Mouse (Mus musculus): ENCODE data around the gene Smco1. TPM values are rescaled to one million over a fixed set of nuclear protein-coding genes. Genes with fewer than 3 reads are reported as not detected.
"Not testable (repeated sequence)": the region's sequence is repeated elsewhere in the genome, so short reads cannot be mapped to it uniquely, and the experiment has no call there.

The Smco1 gene
- total RNA-seq (2021): under 1 TPM in 1 of 2 experiments, not detected in 1; 0.22 TPM
- long read RNA-seq, experiment 1: 0 reads
- long read RNA-seq, experiment 2: 0 reads

DNA sequence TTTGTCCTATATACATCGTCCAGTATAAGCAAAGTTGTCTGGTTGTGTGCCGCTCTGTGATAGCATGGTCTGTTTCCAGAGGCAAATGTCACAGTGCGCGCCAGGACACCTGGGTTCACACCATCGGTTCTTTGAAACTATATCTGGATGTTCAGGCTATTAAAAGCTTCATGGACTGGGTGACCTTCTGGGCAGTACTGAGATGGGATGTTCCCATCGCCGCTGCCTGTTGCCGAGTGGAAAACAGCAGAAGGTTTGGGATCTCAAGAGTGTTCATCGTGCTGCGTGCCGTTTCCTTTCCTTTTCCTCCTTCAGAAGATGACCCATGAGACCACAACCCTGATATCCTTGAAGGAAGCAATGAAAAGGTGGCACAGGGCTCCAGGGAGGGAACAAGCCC is at the start of gene Smco1:
Smco1 (plus strand) TSS at position 178 of the 400 bp plus-strand sequence.
- DNase-seq (ENCODE audit: low spot score in 2 of 2): no peak

DNA sequence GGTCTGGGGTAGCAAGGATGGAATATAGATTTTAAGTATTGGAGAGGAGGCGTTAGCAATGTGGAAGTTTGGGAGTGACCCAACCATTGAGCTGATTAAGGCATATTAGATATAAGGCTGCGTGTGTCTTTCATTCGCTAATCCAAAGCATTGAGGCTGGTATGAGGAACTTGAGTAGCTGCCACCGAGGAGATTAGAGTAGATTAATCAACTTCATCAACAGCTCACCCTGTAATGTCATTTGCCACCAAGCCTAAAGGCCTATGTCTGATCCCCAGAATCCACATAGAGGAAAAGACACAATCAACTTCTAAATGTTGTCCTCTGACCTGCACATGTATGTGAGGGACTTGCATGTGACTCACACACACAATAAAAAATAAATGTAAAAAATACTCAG is 49.5 kb upstream of the Smco1 start:
- no peak for DNase-seq (ENCODE audit: low spot score in 2 of 2)

DNA sequence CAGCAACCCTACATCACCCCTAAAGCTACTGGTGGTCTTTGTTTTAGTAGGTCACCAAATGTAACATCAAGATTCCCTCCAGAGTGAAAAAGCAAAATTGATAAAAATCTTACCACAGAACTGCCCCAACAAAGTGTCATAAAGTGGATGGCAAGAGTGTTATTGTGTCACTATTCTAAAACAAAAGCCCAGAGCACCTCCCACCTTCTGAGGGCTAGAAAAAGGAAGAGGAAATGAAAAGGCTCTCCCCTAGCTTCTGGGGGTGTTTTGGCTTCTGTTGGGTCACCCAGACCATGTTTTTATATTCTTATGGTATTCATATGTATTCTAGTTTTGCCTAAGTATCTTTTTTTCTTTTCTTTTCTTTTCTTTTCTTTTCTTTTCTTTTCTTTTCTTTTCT is 48.9 kb upstream of the Smco1 start:
- no peak for DNase-seq (ENCODE audit: low spot score in 2 of 2)

DNA sequence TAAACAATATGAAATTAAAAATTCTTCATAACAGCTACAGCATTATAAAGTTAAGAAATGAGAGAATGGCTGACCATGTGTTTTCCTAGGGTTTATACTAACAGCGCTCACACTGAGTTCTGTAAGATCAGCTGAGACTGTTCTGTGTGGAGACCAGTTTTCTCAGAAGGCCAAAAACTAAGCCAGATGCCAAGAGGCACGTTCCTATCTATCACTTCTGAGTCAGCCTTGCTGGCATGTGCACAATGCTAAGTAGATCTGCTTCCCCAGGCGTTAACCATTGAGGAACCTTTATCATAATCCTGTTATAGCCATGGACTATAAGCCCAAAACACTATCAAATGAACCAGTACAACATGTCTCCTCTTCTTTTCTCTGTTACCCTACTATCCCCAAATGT is 39.2 kb upstream of the Smco1 start:
- DNase-seq (ENCODE audit: low spot score in 2 of 2): peak in 1 of 2 experiments; percentile 24

DNA sequence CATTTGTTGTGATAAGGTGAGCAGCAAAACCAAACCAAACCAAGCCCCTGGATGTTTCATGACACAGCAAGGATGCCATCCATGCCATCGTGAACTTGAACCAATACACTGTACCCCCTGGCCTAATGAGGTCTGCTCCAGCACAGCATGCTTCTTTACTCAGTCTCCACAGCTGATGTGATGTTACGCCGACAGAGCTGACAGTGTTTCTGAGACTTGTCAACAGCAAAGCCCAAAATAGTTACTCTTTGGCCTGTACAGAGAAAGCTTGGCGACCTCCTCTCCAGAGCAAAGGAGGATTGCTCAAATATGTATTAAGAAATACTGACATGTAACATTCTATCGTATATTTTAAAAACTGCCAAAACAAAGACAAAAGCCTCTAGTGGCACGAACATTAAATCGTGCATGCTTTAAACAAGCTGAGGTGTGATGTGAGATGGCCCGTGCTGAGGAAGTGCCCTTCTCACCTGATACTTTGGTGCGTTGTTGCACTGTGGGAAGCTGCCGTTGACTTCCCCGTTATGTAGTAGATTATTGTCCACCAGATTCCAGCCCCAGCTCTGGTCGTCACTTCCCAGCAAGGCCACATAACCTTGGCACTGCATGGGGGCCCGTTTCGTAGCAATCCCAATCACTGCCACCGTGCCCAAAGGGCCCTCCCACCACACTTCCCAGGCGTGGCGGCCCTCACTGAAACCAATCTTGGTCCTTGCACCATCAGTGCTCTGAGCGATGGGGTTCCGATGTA is 33.2 kb upstream of the Smco1 start:
- DNase-seq (ENCODE audit: low spot score in 2 of 2): no peak

DNA sequence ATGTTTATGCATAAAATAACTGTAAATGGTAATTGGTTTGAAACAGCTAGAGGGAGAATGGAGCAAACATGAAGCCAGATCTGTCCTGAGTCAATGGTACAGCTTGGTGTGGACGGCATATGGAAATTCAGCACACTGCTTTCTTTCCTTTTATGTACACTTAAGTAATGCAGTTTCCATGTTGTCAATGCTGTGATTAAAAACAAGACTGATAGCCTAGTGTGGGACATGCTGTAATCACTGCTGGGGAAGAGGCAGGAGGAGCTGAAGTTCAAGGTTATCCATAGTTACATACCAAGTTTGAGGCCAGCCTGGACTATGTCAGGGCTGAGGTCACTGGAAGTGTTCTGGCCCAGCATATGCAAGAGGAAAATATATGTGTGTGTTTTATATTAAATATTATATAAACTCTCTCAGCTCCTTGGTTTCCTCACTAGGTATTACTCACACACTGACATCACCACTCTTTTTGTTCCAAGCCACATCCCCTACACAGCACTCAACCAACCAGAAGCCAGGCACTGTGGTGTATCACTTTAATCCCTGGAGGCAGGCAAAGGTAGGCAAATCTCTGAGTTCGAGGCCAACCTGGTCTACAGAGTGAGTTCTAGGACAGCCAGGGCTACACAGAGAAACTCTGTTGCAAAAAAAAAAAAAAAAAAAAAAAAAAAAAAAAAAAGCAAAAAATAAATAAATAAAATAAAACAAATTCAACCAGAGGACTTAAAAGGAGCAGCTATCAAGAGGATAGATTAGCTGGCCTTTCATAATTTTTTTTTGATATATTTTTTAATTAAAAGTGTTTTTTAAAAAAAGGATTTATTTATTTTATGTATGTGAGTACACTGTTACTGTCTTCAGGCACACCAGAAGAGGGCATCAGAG is 31.6 kb upstream of the Smco1 start:
- no peak for DNase-seq (ENCODE audit: low spot score in 2 of 2)

DNA sequence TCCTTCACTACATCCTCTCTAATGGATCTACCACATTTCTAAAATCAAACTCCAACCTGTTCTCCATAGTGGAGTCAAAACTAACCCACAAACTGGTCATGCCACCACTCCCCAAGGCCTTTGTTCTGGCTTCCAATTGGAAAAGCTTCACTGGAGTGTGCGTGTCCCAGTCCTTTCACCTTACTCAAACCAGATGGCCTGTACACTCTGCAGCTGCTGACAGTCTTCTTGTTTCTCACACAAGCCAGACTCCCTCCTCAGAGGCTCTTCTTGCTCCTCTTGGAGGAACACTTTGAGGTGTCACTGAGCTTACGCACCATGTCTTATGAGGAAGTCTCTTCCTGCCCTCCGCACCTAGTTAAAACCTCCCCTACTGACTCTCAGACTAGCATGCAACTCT is 27.4 kb upstream of the Smco1 start:
- no peak for DNase-seq (ENCODE audit: low spot score in 2 of 2)

DNA sequence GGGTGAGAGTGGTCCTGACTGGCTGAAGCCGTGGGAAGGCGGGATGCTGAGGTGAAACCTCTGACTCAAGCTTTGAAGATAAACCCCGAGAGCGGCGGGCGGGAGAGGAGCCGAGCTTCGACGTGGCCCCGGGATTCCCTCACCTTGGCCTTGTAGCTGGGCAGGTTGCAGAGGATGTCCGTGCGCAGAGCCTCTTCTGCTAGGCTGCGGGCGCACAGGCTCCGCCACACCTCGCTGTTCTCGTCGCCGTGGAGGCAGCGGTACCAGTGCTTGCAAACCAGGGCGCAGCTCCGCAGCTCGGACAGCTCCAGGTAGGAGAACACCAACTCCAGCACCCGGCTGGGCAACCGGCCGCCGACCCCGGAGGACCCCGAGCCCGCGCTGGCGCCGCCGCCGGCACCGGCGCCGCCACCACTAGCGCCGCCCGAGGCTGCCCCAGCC is 24.9 kb upstream of the Smco1 start:
- DNase-seq (ENCODE audit: low spot score in 2 of 2): peak in 1 of 2 experiments; percentile 43

DNA sequence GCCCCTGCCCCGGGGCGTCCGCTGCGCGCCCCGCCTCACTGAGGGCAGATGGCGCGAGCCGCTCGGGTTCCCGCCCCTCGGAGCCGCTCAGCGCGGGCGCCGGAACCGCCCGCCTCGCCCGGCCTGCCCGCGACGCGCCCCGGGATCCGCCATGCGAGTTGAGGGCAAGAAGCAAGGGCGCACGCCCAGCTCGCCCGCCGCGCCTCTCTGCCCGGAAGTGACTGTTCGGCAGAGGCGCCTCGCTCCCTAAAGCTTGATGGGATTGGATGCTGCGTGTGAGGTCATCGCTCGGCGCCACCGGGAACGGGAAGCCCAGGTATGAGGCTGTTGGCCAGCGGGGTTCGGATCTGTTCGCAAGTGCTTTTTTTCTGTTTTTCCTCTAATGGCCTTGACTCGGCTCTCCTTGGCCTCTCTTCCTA is 24.3 kb upstream of the Smco1 start, which contains the start of the genes Fbxo45 and Wdr53:
Fbxo45 (minus strand) TSS at position 207 of the 419 bp plus-strand sequence.
Wdr53 (plus strand) TSS at position 276 of the 419 bp plus-strand sequence.
- peak; percentile 94 to 95 for DNase-seq (ENCODE audit: low spot score in 2 of 2)

DNA sequence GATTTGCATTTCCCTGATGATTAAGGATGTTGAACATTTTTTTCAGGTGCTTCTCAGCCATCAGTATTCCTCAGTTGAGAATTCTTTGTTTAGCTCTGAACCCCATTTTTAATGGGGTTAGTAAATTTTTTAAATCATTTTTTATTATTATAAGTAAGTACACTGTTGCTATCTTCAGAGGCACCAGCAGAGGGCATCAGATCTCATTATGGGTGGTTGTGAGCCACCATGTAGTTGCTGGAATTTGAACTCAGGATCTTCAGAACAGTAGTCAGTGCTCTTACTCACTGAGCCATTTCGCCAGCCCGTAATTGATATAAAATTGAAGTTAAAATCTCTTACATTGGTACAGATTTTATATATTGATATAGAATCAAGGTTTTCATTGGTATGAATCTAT is 7.0 kb upstream of the Smco1 start:
- not testable (repeated sequence) for DNase-seq (ENCODE audit: low spot score in 2 of 2)

DNA sequence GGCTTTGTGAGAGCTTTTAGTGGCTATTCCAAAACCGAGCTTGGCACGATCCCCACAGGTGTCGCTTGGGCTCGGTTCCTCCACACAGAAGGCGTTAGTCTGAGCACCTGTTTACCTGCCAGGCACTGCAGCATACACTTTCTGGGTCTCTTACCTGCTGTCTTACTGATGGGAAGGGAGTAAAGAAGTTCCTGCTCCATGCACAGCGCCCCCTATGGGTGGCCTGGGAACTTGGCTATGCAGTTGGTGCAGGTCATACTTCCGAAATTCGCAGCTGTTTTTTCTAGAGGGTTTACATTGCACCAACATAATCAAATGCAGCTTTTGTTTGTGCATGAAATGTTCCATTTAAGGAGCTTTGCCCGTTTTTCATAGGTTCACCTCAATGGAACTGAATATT is 2.1 kb downstream of the Smco1 start:
- DNase-seq (ENCODE audit: low spot score in 2 of 2): peak in 1 of 2 experiments; percentile 29

DNA sequence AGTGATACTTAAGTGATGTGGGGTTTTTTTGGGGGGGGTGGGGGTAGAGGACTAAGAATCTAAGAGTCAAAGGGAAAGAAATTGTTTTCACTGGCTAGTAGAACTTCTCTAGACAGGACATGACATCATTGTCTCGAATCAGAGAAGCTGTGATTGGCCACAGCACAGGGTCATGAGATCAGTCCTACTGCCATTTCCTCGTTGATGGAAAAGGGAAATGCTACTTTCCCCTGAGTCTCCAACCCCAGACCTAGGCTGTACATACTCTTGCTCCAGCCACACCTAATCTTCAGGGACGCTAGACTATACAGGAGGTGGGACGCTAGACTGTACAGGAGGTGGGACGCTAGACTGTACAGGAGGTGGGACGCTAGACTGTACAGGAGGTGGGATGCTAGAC is 3.8 kb downstream of the Smco1 start:
- DNase-seq (ENCODE audit: low spot score in 2 of 2): no peak

DNA sequence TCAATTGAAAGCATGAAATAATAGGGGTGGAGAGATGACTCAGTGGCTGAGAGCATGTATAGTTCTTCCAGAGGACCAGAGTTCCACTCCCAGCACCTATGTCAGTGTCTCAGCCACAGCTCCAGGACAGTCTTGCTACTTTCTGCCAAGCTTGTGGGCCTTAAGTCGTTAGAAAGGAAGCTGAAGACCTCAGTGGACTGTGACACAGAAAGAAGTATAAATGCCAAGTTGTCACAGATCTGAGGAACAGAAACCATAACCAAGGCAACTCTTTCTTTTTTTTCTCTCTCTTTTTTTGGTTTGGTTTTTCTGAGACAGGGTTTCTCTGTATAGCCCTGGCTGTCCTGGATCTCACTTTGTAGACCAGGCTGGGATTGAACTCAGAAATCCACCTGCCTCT is 4.6 kb downstream of the Smco1 start:
- DNase-seq (ENCODE audit: low spot score in 2 of 2): no peak

DNA sequence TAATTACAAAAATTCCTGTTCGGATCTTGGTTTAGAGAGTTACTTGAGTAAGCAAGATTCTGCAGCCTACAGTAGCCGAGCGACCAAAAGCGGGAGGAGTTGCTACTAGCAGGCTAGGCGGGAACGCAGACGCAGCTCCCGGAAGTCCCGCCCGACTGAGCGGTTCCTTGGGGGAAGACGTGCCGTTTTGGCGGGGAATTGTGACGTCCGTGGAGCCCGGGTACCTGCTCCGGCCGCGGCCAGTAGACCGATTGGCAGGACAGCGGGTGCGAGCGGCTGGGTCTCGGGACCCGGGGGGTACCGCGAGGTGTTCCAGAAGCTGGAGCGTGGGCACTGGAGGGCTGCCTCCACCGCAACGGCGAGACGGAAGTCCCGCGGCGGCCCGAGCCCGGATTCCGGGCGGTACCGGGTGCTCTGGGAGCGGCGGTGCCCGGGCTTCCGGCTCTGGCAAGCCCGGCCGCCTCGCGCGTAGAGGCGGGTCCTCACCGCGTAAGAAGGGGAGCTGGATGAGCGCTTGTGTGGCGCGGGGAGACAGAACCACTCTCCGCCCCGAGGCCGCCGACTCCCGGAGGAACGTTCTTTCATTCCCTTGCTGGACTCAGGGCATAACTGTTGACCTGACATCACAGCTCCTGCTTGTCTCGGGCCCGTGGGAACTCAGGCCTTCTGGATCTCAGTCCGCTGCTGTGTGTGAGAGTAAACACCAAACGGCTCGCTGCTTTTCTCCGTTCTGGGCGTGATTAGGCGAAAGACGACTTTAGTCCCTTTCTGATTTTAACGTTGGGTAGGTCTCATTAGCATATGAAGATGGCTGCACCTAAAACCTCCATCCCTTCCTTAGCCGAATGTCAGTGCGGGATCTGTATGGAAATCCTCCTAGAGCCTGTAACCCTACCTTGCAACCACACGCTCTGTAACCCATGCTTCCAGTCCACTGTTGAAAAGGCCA is 6.3 kb downstream of the Smco1 start, which contains the start of gene Rnf168:
Rnf168 (plus strand) TSS at position 152 of the 949 bp plus-strand sequence.
- DNase-seq (ENCODE audit: low spot score in 2 of 2): peak; percentile 89 to 90

DNA sequence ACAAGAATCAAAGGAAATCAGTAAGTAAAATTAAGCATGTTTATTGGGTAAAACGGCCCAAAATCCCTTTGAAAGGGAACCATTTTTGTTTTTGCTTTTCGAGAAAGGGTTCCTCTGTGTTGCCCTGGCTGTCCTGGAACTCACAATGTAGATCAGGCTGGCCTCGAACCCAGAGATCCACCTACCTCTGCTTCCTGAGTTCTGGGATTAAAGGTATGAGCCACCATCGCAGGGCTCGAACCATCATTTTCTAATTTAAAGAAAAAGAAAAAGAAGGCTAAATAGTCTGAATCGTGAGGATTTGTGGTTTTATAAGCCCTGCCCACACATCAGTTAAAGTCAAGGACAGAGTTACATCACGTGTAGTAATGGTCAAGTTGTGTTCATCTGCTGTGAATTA is 7.1 kb downstream of the Smco1 start:
- DNase-seq (ENCODE audit: low spot score in 2 of 2): no peak

DNA sequence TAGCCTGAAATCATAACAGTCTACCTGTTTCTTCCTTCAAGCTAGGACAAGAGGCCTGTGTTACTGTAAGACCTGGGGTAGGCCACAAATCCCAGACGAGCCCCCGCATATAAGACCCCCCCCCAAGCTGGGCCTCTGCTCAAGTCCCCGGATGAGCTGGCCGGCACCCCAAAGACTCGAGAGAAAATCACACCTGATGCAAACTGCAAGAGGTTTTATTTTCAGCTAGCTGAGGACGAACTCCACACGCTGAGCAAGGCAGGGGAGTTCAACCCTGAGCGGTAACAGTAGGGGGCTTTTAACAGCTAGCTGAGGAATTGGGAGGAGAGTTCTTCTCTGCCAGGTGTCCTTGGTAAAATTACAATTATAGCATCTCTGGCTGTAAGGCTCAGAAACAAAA is 8.9 kb downstream of the Smco1 start:
- no peak for DNase-seq (ENCODE audit: low spot score in 2 of 2)

DNA sequence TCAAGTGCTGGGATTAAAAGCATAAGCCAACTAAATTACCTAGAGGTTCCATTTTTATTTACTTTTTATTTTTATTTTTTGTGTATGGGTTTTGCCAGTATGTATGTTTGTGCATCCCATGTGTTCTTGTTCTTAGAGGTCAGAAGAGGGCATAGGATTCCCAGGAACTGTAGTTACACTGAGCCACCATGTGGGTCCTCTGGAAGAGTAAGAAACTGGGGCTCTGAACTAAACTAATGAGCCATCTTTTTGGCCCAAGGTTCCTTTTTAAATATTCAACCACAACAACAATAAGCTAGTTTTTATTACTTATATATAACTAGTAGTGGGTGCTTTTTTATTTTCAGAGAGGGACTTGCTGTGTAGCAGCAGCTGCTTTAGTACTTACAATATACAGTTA is 11.3 kb downstream of the Smco1 start:
- DNase-seq (ENCODE audit: low spot score in 2 of 2): no peak

DNA sequence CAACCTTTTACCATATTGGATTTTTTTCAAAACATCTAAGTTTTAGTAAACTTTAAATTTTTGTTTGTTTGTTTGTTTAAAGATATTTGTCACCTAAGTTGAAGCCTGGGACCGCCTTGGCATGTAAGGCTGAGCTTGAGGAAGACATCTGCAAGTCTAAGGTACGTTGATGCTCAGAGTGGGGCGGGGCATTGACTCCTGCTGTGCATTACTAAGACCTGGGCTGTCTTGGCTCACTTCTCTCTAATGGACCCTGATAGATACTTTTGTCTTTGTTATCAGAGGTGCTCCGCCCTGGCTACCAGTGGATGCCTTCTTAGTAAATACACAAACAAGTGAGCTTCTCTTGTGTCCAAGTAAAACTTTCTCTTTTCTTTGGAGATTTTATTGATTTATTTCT is 20.6 kb downstream of the Smco1 start:
- no peak for DNase-seq (ENCODE audit: low spot score in 2 of 2)

DNA sequence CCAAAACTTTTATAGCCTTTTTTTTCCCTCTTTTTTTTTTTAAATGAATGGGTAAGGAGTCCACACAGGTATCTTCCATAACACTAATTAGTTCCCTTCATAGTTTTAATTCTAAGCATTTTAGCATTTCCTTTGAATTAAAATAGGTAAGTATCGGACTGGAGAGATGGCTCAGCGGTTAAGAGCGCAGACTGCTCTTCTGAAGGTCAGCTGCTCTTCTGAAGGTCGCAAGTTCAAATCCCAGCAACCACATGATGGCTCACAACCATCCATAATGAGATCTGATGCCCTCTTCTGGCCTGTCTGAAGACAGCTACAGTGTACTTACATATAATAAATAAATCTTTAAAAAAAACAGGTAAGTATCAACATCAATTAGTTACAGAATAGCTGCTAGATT is 28.3 kb downstream of the Smco1 start:
- DNase-seq (ENCODE audit: low spot score in 2 of 2): not testable (repeated sequence)

DNA sequence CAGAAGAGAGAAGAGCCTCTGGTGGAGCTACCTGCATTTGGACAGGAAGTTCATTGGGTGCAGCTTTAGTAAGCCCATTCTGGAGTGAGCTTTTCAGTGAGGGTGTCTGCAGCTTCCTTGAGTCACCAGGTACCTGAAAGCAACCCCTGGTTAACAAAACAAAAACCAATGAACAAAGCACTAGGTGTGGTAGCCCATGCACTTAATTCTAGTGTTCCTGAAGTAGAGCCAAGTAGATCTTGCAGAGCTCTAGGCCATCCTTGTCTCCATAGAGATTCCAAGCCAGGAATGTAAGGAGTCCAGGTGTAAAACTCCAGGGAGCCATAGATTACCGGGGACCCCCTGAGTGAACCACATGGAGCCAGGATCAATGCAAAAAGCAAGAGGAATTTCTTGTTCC is 31.8 kb downstream of the Smco1 start:
- DNase-seq (ENCODE audit: low spot score in 2 of 2): no peak

DNA sequence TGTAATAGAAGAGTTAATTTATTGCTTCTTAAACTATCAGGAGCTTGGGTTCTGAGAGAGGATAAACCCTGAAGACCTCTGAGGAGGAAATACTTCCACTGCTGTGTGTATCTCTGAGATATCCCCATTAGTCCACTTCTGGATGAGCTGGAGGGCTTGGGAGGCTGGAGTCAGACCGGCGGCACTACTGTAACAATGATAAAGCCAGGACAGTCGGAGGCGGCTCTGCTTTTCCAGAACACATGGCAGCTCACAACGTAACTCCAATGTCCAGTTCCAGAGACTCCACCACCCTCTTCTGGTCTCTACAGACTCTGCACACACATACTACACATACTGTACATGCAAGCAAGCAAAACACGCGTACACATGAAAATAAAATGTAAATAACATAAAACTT is 32.6 kb downstream of the Smco1 start:
- no peak for DNase-seq (ENCODE audit: low spot score in 2 of 2)
